Mouse (Mus musculus) bone marrow macrophage, adult 2 months (primary cell): ENCODE measurements around the gene Spata9.

Experiments used
- CTCF ChIP-seq: IDR thresholded peaks from 2 replicates; pipeline ENCODE4 v1.5.1; 2012; ENCODE audit warnings: low read depth, mild to moderate bottlenecking, low read length, moderate library complexity
- POLR2A ChIP-seq: IDR thresholded peaks from 2 replicates; pipeline ENCODE4 v1.6.1; 2012; ENCODE audit warnings: mild to moderate bottlenecking, low read depth, low read length, borderline replicate concordance

GRCm38 (mm10) chr13:75931073-75931472 is 35.9 kb upstream of the Spata9 start:
- TF ChIP-seq POLR2A (no peak), CTCF (no peak)
